Mouse (Mus musculus) layer of hippocampus, adult 2 months (tissue): ENCODE results near the gene Zfp709. TPM values are rescaled to one million over a fixed set of nuclear protein-coding genes. Genes with fewer than 3 reads are reported as not detected.
"Not testable (repeated sequence)": the region's sequence is repeated elsewhere in the genome, so short reads cannot be mapped to it uniquely, and the experiment has no call there.

Experiments
- DNase-seq, 2 experiments: peaks; one replicate each; pipeline ENCODE4 v3.0.0; 2022; ENCODE audit warnings: low spot score in 2 of 2
- H3K27ac ChIP-seq: fragments of 200-600 bp; 2 replicates; pipeline ENCODE4 v1.8.1; 2022
- H3K4me3 ChIP-seq: fragments of 200-600 bp; 2 replicates; pipeline ENCODE4 v1.8.1; 2022; ENCODE audit warnings: mild to moderate bottlenecking
- CTCF ChIP-seq: fragments of 200-600 bp; conservative IDR thresholded peaks from 2 replicates; pipeline ENCODE4 v1.8.1; 2022; ENCODE audit warnings: antibody characterized with exemption, mild to moderate bottlenecking, moderate library complexity
- total RNA-seq, 2 experiments: library from RNA; stranded (reverse); gene quantifications; 2 replicates each; pipeline ENCODE4 v1.2.3; 2021

The Zfp709 gene
- total RNA-seq, 2 experiments from 2014 or later = 11.5 to 11.6 TPM

- Histone ChIP-seq H3K4me3 (no peak overlapping the region), H3K27ac (no peak overlapping the region)
- no peak for DNase-seq
- no peak for TF ChIP-seq CTCF
These were observed 25.0 kb downstream of the Zfp709 start for GRCm38 (mm10) chr8:71906809-71907208.

GRCm38 (mm10) chr8:71907798-71908257, 26.0 kb downstream of the Zfp709 start:
- Histone ChIP-seq H3K27ac (peak overlapping the region; percentile 100), H3K4me3 (peak overlapping the region; percentile 87)
- no peak for DNase-seq
- TF ChIP-seq CTCF = no peak

- Histone ChIP-seq H3K4me3 (peak within 1 kb of the TSS; percentile 87), H3K27ac (peak within 1 kb of the TSS; percentile 100)
- TF ChIP-seq CTCF = peak; percentile 72
- peak; percentile 82 to 89 for DNase-seq
These were observed 26.8 kb downstream of the Zfp709 start, which contains the start of the genes Zfp882 and Zfp617 for GRCm38 (mm10) chr8:71908309-71909261. Gene Zfp882 (plus strand): TSS chr8:71908608. Gene Zfp617 (plus strand): TSS chr8:71908635.

- TF ChIP-seq CTCF = no peak
- DNase-seq = no peak
- Histone ChIP-seq H3K4me3 (no peak overlapping the region), H3K27ac (no peak overlapping the region)
These were observed 30.5 kb downstream of the Zfp709 start for GRCm38 (mm10) chr8:71912286-71912685.

- H3K27ac ChIP-seq = peak overlapping the region; percentile 95
- no peak for TF ChIP-seq CTCF
- DNase-seq = peak; percentile 93 to 95
- peak overlapping the region; percentile 81 for H3K4me3 ChIP-seq
These were observed 41.0 kb downstream of the Zfp709 start for GRCm38 (mm10) chr8:71922567-71923401.

- no peak for DNase-seq
- H3K4me3 ChIP-seq = no peak overlapping the region
- no peak for TF ChIP-seq CTCF
- no peak overlapping the region for H3K27ac ChIP-seq
These were observed 44.0 kb downstream of the Zfp709 start for GRCm38 (mm10) chr8:71925791-71926190.

GRCm38 (mm10) chr8:71926551-71926950, 44.7 kb downstream of the Zfp709 start:
- no peak for TF ChIP-seq CTCF
- no peak for DNase-seq
- H3K27ac ChIP-seq = no peak overlapping the region

GRCm38 (mm10) chr8:71927779-71928178, 46.0 kb downstream of the Zfp709 start:
- H3K4me3 ChIP-seq = no peak overlapping the region
- no peak overlapping the region for H3K27ac ChIP-seq
- TF ChIP-seq CTCF = no peak
- peak in 1 of 2 experiments; percentile 43 for DNase-seq

More at GRCm38 (mm10) chr8:71926551-71926950, 44.7 kb downstream of the Zfp709 start:
- no peak overlapping the region for H3K4me3 ChIP-seq

- H3K4me3 ChIP-seq, DNase-seq, H3K27ac ChIP-seq: not testable (repeated sequence)
These were observed 56.2 kb downstream of the Zfp709 start for GRCm38 (mm10) chr8:71938037-71938436.

GRCm38 (mm10) chr8:71940293-71941208, 58.7 kb downstream of the Zfp709 start:
- H3K27ac ChIP-seq = no peak overlapping the region

GRCm38 (mm10) chr8:71941776-71942175, 60.0 kb downstream of the Zfp709 start:
- H3K4me3 ChIP-seq = no peak overlapping the region
- TF ChIP-seq CTCF = no peak
- no peak overlapping the region for H3K27ac ChIP-seq
- DNase-seq = no peak

More at GRCm38 (mm10) chr8:71940293-71941208, 58.7 kb downstream of the Zfp709 start:
- TF ChIP-seq CTCF = no peak
- no peak for DNase-seq
- no peak overlapping the region for H3K4me3 ChIP-seq

Other genes starting within 250 kb of the Zfp709 start
- 100 to 1,000 TPM; 263 to 264 TPM for gene Unc13a, start 210.3 kb upstream of the Zfp709 start, total RNA-seq
- 1 to 10 TPM; 5.3 TPM for gene Jak3, start 205.7 kb upstream of the Zfp709 start, total RNA-seq
- gene Insl3, start 192.8 kb upstream of the Zfp709 start, total RNA-seq = 1 to 10 TPM in 1 of 2 experiments, not detected in 1; 2.1 TPM
- gene B3gnt3, start 180.2 kb upstream of the Zfp709 start, total RNA-seq = under 1 TPM; 0.72 to 0.81 TPM
- 100 to 1,000 TPM; 101 to 112 TPM for gene Fcho1, start 156.3 kb upstream of the Zfp709 start, total RNA-seq
- gene Zfp882, start 26.6 kb downstream of the Zfp709 start, total RNA-seq = 10 to 100 TPM; 13.0 to 20.6 TPM
- 10 to 100 TPM; 26.5 to 26.6 TPM for gene Zfp617, start 26.6 kb downstream of the Zfp709 start, total RNA-seq
- gene Zfp961, start 69.0 kb downstream of the Zfp709 start, total RNA-seq = 10 to 100 TPM; 17.8 to 18.9 TPM
- not detected for gene Cyp4f18, start 127.6 kb downstream of the Zfp709 start, total RNA-seq
- not detected for gene Olfr372, start 159.2 kb downstream of the Zfp709 start, total RNA-seq
- gene Olfr373, start 201.2 kb downstream of the Zfp709 start, total RNA-seq = not detected
- not detected for gene Olfr374, start 225.0 kb downstream of the Zfp709 start, total RNA-seq